Mouse (Mus musculus) kidney, postnatal 0 days (tissue): ENCODE measurements at regions not wholly inside any gene's neighbourhood (a gene's known extent, or its start where the extent isn't known, plus 50 kb on each side); places are given as distances from the start of the nearest gene placed in this dataset.
A peak's percentile ranks its signal among the peaks of the same experiment; 100 is the strongest.
"Not testable (repeated sequence)": the region's sequence is repeated elsewhere in the genome, so short reads cannot be mapped to it uniquely, and the experiment has no call there.

Source experiments
- ATAC-seq: fragments of 200-750 bp; cut with Nextera tagmentation; replicated peaks from 2 replicates; pipeline ENCODE4 v1.8.0; 2017; ENCODE audit warnings: low read depth, moderate number of reproducible peaks, moderate TSS enrichment, moderate library complexity; ENCODE audit not compliant: low FRiP score
- DNase-seq: peaks from one replicate; pipeline ENCODE4 v3.0.0-alpha.2; 2016; ENCODE audit warnings: low spot score
- H3K27ac ChIP-seq: fragments of 300-500 bp; sonication (generic); 2 replicates; pipeline ENCODE4 v1.5.1; 2014; ENCODE audit warnings: mild to moderate bottlenecking
- H3K27me3 ChIP-seq: fragments of 300-500 bp; sonication (generic); 2 replicates; pipeline ENCODE4 v1.6.1; 2014; ENCODE audit warnings: low read length, mixed read lengths; ENCODE audit not compliant: insufficient read depth
- H3K36me3 ChIP-seq: fragments of 300-500 bp; sonication (generic); 2 replicates; pipeline ENCODE4 v1.6.1; 2014; ENCODE audit warnings: low read length, mixed read lengths; ENCODE audit not compliant: insufficient read depth
- H3K4me1 ChIP-seq: fragments of 300-500 bp; sonication (generic); replicated peaks from 2 replicates; pipeline ENCODE4 v1.6.1; 2014; ENCODE audit warnings: antibody characterized with exemption, low read length, mixed read lengths; ENCODE audit not compliant: insufficient read depth
- H3K4me2 ChIP-seq: fragments of 300-500 bp; sonication (generic); 2 replicates; pipeline ENCODE4 v1.6.1; 2014; ENCODE audit warnings: mild to moderate bottlenecking, low read length, moderate library complexity, mixed read lengths
- H3K4me3 ChIP-seq: fragments of 300-500 bp; sonication (generic); replicated peaks from 2 replicates; pipeline ENCODE4 v1.5.1; 2014; ENCODE audit warnings: low read depth, low read length
- H3K9ac ChIP-seq: fragments of 300-500 bp; sonication (generic); 2 replicates; pipeline ENCODE4 v1.6.1; 2014; ENCODE audit warnings: low read depth, low read length
- H3K9me3 ChIP-seq: fragments of 300-500 bp; sonication (generic); replicated peaks from 2 replicates; pipeline ENCODE4 v1.6.1; 2016; ENCODE audit warnings: low read length, inconsistent platforms, mixed read lengths
- CTCF ChIP-seq: IDR thresholded peaks from 2 replicates; pipeline ENCODE4 v1.5.1; 2016; ENCODE audit warnings: antibody characterized with exemption, low read depth, mild to moderate bottlenecking, moderate library complexity
- WGBS: fragments of 180-500 bp; shearing (Covaris S2); extraction: QIAGEN DNeasy Blood & Tissue Kit; methylation state at CpG from one replicate; pipeline ENCODE4 v1.1.7; 2014; 5-methylcytosine and 5-hydroxymethylcytosine counted together

DNA sequence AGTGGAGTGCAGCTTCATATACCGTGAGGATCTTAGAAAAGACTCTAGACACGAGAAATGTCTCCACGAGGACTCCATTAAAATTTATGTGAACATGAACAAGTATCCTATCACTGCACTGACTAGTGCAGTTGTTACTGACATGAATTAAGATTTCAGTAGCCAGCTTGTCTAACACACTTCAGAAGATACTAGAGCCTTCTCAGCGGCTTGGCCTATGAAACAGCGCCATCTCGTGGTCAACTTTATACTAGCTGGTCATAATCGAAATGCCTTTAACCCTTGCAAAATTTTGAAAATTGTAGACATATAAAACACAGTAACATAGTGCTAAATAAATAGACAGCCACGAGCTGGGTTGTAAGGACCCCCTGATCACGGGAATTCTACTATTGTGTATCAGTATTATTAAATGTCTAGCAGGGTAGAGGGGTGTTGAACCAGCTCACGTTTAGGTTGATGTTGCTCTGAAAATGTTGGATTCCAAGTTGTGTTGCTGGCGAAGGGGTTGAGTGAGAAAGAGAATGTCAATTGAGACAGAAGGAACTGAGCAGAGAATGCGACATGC, 70.4 kb downstream of the AI429214 start:
- H3K27me3 ChIP-seq = no peaks in the 10 kb centered on the region
- no peak overlapping the region for H3K9ac ChIP-seq
- peak; percentile 99 for TF ChIP-seq CTCF
- peak; percentile 89 for DNase-seq
- H3K36me3 ChIP-seq = no peaks in the 10 kb centered on the region
- no peaks in the 10 kb centered on the region for H3K9me3 ChIP-seq
- no peaks in the 10 kb centered on the region for H3K4me1 ChIP-seq
- WGBS = 16% methylated on average over 12 of the region's 12 CpGs
- no peak overlapping the region for H3K4me3 ChIP-seq
- peak; percentile 29; the same call in 1 of the 2 replicates for ATAC-seq
- H3K27ac ChIP-seq = no peak overlapping the region
- H3K4me2 ChIP-seq = no peak overlapping the region

DNA sequence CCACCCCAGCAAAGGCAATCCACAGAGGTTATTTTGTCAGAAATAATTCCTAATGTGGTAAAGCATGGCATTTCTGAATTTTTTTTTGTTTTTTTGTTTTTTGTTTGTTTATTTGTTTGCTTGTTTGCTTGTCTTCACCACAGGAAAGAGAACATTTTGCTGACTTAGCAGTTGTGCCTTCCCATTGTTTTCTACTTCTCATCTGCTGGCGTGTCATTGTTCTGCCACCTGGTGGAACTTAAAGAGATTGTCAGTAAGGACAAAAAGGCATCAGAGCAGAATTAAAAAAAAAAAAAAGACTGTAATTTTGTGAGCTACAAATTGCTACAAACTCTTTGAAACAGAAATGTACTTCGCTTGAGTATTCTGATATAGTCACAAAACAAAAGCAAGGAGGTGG, 79.5 kb downstream of the AI429214 start:
- WGBS = 24% methylated on average over 2 of the region's 2 CpGs
- no peaks in the 10 kb centered on the region for H3K9me3 ChIP-seq
- H3K4me3 ChIP-seq = no peak overlapping the region
- no peaks in the 10 kb centered on the region for H3K36me3 ChIP-seq
- H3K4me2 ChIP-seq = no peak overlapping the region
- ATAC-seq = no peak
- H3K4me1 ChIP-seq = no peaks in the 10 kb centered on the region
- peak; percentile 73 for TF ChIP-seq CTCF
- DNase-seq = peak; percentile 62
- no peak overlapping the region for H3K9ac ChIP-seq
- H3K27ac ChIP-seq = no peak overlapping the region
- H3K27me3 ChIP-seq = no peaks in the 10 kb centered on the region

GRCm38 (mm10) chr8:37099727-37100126, 106.3 kb downstream of the AI429214 start:
- 70% methylated on average over 2 of the region's 2 CpGs for WGBS
- Histone ChIP-seq H3K9ac (no peak overlapping the region), H3K9me3 (no peaks in the 10 kb centered on the region), H3K4me2 (no peak overlapping the region), H3K36me3 (no peaks in the 10 kb centered on the region), H3K27ac (no peak overlapping the region), H3K4me3 (no peak overlapping the region), H3K4me1 (no peaks in the 10 kb centered on the region), H3K27me3 (no peaks in the 10 kb centered on the region)
- ATAC-seq = no peak
- TF ChIP-seq CTCF = no peak
- DNase-seq = no peak

DNA sequence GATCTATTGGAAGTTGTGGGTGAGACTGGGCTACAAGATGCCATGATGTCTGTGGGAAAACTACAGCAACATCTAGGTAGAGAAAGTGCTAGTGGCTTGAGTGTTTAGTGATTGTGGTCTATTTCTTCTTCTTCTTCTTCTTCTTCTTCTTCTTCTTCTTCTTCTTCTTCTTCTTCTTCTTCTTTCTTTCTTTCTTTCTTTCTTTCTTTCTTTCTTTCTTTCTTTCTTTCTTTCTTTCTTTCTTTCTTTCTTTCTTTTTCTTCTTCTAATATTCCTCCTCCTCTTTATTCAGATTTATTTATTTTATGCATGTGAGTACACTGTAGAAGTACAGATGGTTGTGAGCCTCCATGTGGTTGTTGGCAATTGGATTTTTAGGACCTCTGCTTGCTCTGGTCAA, 119.0 kb downstream of the AI429214 start:
- H3K9ac ChIP-seq, H3K4me2 ChIP-seq, ATAC-seq, H3K27me3 ChIP-seq, H3K27ac ChIP-seq, H3K4me1 ChIP-seq, DNase-seq, H3K9me3 ChIP-seq, H3K4me3 ChIP-seq, H3K36me3 ChIP-seq: not testable (repeated sequence)

DNA sequence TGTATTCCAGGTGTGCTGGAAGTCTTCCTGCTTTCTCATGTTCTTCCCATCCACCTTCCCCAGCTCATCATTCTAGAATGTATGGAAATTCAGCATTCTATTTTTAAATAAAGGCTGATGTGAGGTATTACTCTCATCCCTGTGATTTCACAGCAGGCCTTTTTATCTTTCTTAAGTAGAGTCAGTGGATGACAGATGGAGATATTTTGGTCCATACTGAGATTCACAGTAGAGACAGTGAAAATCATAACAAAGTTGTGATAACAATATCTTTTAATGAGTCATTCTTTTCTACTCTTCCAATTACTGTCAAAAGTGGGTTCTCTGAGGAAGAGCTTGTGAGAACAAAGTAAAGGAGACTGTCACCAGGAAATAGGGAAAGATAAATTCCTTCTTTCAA, 132.4 kb downstream of the AI429214 start:
- H3K9me3 ChIP-seq = no peaks in the 10 kb centered on the region
- H3K4me3 ChIP-seq = no peak overlapping the region
- DNase-seq (no peak), ATAC-seq (no peak)
- H3K27me3 ChIP-seq = no peaks in the 10 kb centered on the region
- H3K36me3 ChIP-seq = no peaks in the 10 kb centered on the region
- H3K9ac ChIP-seq = no peak overlapping the region
- H3K4me1 ChIP-seq = no peaks in the 10 kb centered on the region
- H3K4me2 ChIP-seq = no peak overlapping the region
- TF ChIP-seq CTCF = no peak
- no peak overlapping the region for H3K27ac ChIP-seq

DNA sequence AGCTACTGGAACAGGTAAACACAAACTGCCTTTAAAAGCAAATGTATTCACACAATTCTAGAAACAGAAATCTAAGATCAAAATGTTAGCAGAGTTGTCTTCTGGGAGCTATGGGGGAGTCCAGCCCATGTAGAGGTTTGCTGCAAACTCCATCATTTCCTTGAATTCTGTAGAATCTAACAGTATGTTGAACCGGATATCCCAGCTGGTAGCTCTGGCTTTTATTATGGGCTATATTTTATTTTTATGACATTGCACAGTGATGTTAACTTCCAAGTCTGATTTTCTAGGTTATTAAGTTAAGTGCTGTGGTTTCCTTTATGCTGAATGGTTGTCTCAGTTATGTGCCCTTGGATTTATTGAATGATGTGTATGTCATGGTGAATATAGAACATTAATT, 136.3 kb downstream of the AI429214 start:
- 32% methylated on average over 1 of the region's 1 CpGs for WGBS
- no peak for TF ChIP-seq CTCF
- peak; percentile 69 for DNase-seq

GRCm38 (mm10) chr8:37131988-37132387, 138.6 kb downstream of the AI429214 start:
- peak; percentile 84 for DNase-seq
- Histone ChIP-seq H3K9ac (no peak overlapping the region), H3K4me2 (no peak overlapping the region), H3K4me1 (no peaks in the 10 kb centered on the region), H3K27me3 (no peaks in the 10 kb centered on the region), H3K4me3 (no peak overlapping the region), H3K27ac (no peak overlapping the region), H3K9me3 (no peaks in the 10 kb centered on the region), H3K36me3 (no peaks in the 10 kb centered on the region)
- peak; percentile 72 for TF ChIP-seq CTCF
- ATAC-seq = no peak
- 7% methylated on average over 4 of the region's 4 CpGs for WGBS

More for the DNA sequence above, 136.3 kb downstream of the AI429214 start:
- no peak overlapping the region for H3K9ac ChIP-seq
- H3K9me3 ChIP-seq = no peaks in the 10 kb centered on the region
- no peak overlapping the region for H3K4me2 ChIP-seq
- H3K27ac ChIP-seq = no peak overlapping the region
- no peak for ATAC-seq
- H3K27me3 ChIP-seq = no peaks in the 10 kb centered on the region
- H3K4me3 ChIP-seq = no peak overlapping the region
- no peaks in the 10 kb centered on the region for H3K36me3 ChIP-seq
- H3K4me1 ChIP-seq = no peaks in the 10 kb centered on the region
